Mouse (Mus musculus): ENCODE data around the gene Togaram1.

Togaram1 gene

GRCm38 (mm10) chr12:64965124-64966026 lies at the start of gene Togaram1, which contains the start of gene Klhl28:
Togaram1 (plus strand) TSS chr12:64965804.
Klhl28 (minus strand) TSS chr12:64965534.
- peak; percentile 100 for DNase-seq

GRCm38 (mm10) chr12:64916735-64917134 lies 48.9 kb upstream of the Togaram1 start:
- DNase-seq = no peak

- DNase-seq = peak; percentile 97
These were observed 47.8 kb upstream of the Togaram1 start, which contains the start of gene Gm527 for GRCm38 (mm10) chr12:64917578-64918471. Gm527 (plus strand) TSS chr12:64917906.

- peak; percentile 13 for DNase-seq
These were observed 28.1 kb upstream of the Togaram1 start for GRCm38 (mm10) chr12:64937493-64937892.

GRCm38 (mm10) chr12:64964560-64964959 lies 1.0 kb upstream of the Togaram1 start:
- DNase-seq = no peak

- DNase-seq = peak; percentile 72
These were observed 562 bp downstream of the Togaram1 start for GRCm38 (mm10) chr12:64966101-64966631.

- peak; percentile 10 for DNase-seq
These were observed 1.2 kb downstream of the Togaram1 start for GRCm38 (mm10) chr12:64966652-64967435.

- peak; percentile 10 for DNase-seq
These were observed 1.9 kb downstream of the Togaram1 start for GRCm38 (mm10) chr12:64967470-64967869.

GRCm38 (mm10) chr12:64968067-64968466 lies 2.5 kb downstream of the Togaram1 start:
- DNase-seq = no peak

GRCm38 (mm10) chr12:64971399-64971798 lies 5.8 kb downstream of the Togaram1 start:
- no peak for DNase-seq

- no peak for DNase-seq
These were observed 6.5 kb downstream of the Togaram1 start for GRCm38 (mm10) chr12:64972063-64972462.

GRCm38 (mm10) chr12:64975558-64975957 lies 10.0 kb downstream of the Togaram1 start:
- no peak for DNase-seq

- DNase-seq = no peak
These were observed 10.6 kb downstream of the Togaram1 start for GRCm38 (mm10) chr12:64976191-64976590.

GRCm38 (mm10) chr12:64977518-64977917 lies 11.9 kb downstream of the Togaram1 start:
- DNase-seq = no peak

GRCm38 (mm10) chr12:65007725-65008124 lies 42.1 kb downstream of the Togaram1 start:
- no peak for DNase-seq

GRCm38 (mm10) chr12:65022842-65023241 lies 57.2 kb downstream of the Togaram1 start:
- DNase-seq = no peak

GRCm38 (mm10) chr12:65035839-65036189 lies 70.2 kb downstream of the Togaram1 start:
- DNase-seq = no peak

GRCm38 (mm10) chr12:65036190-65036870 lies 70.7 kb downstream of the Togaram1 start, which contains the start of gene Prpf39:
Prpf39 (plus strand) TSS chr12:65036333.
- DNase-seq = peak; percentile 93

GRCm38 (mm10) chr12:65036892-65037545 lies 71.4 kb downstream of the Togaram1 start:
- no peak for DNase-seq

- no peak for DNase-seq
These were observed 71.9 kb downstream of the Togaram1 start for GRCm38 (mm10) chr12:65037546-65037937.

- DNase-seq = no peak
These were observed 83.2 kb downstream of the Togaram1 start for GRCm38 (mm10) chr12:65048799-65049198.
